Mouse (Mus musculus) liver (tissue): Measurements from ENCODE around the gene Pkdcc.
A peak's percentile ranks its signal among the peaks of the same experiment; 100 is the strongest.

Source experiments
- DNase-seq: peaks from one replicate; pipeline ENCODE4 v3.0.0-alpha.2; 2020; ENCODE audit warnings: mixed read lengths

Gene Pkdcc

DNA sequence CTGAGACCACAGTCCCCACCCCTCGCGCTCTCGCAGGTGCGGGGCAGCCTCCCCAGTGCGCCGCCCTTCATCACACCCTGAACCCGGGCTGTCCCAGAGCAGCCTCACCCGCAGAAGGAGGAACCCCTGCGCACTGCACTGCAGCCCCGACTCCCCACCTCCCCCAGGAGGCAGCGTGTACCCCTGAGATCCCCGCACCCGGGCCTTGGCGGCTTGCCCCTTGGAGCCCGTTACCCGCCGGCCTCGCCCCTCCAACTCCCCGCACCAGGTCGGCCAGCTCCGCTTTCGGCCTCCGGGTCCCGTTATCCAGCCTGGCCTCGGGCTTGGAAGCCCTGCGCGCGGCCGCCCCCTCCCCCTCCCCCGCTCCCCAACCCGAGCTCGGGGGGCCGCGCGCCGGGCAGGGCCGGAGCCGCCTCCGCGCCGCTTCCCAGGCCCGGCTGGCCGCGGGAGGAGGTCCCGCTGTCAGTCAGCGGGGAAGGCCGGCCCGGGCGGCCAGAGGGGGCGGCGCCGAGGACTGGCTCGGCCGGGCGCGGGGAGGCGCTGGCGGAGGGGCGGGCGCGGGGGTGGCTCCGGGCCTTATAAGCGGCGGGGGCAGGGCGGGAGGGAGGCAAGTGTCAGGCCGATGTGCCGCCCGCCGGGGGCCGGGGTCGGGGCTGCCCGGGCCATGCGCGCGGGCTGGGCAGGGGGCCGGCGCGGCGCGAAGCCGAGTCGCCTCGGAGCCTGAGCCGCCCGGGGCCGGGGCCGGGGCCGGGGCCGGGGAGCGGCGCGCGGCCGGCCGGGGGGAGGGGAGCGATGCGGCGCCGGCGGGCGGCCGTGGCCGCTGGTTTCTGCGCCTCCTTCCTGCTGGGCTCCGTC, at the start of gene Pkdcc:
Pkdcc (plus strand) TSS at position 619 of the 855 bp plus-strand sequence.
- peak; percentile 84 for DNase-seq

DNA sequence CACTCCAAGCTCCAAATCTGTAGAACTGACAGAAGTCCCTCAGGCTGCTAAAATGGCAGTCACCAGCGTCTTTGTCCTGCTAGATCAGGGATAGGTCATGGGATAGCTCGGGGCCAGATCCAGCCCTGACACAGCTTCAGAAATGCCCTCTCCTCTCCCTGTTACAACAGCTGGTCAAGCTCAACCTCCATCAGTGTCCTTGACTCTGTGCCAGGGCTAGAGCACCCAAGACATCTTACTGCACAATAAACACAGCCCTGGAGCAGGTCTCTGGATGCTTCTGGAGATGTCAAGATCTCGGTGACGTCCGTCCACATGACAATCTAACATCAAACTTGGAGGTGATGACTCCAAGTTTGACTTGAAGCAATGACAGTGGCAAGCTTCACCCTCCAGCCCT, 48.9 kb upstream of the Pkdcc start:
- no peak for DNase-seq

DNA sequence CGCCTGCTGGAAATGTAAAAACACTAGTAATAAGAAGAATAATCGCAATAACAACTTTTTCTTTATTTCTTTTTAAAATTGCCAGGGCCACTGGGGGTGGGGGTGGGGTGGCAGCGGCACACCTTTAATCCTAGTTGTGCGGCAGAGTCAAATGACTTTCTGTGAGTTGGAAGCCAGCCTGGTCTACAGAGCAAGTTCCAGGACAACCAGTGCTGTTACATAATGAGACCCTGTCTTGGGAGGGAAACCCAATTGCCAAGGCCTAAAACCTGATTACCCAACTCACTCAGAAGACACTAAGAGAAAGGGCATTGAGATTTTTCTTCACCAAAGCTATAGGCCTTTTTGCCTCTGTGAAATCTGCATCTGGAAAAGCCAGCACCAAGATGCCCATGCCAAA, 38.9 kb upstream of the Pkdcc start:
- DNase-seq: no peak

DNA sequence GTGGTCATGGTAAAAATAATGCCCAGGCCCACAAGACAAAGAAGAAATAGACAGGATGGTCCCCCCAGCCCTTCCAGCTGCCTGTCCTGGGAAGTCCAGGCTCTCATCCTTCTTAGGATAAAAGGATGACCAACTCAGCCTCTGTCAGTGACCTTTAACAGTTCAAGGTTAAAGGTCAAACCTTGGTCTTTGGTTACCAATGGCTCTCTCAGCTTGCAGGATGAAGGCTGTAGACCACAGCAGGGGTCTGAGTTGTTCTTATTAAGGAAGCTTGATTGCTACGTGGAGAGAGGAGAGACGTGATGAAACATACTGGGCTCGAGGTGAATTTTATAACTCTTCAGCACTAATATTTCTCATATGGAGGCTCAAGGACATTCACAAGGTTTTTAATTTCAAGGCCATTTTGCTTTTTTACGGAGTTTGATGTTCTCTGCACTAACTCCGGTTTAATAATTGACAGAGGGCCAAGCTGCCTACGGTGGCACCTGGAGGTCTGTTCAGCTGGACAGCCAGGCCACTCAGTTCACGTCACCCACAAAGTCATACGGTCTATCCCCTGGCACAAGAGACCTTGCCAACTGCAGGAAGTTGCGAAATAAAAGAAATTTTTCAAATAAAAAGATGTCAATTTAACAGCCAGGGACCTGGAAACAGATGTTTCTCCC, 36.5 kb upstream of the Pkdcc start:
- no peak for DNase-seq

DNA sequence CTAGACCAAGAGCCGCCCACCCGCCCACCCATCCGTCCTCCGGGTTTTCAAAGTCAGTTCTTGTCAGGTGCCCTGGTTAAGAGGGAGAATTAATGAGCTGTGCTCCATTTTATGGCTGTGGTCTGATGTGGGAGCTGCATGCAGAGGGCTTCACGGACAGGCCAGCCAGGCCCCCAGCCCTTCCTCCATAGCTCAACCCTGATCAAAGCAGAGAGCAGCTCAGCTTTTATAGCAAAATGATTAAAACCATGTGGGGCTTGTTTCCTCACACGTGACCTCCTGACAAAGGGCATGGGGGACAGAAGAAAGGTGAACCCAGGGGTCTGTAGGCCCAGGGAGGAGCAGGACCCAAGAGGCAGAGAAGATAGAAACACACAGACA, 36.0 kb upstream of the Pkdcc start:
- no peak for DNase-seq

DNA sequence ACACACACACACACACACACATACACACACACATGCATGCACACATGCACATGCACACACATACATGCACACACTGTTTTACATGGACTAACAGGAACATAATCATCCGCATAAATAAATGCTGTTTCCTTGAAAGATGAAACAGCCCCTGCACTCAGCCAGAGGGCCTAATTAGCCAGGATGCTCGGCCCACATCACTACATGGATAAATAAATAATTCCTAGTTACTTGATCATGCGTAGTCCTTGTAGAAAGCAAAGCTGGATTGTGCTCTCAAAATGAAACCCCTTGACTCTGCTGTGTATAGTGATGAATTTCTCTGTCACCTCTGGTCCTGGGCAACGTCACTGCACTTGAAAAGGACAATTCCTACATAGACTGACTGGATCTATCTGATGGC, 35.5 kb upstream of the Pkdcc start:
- no peak for DNase-seq

DNA sequence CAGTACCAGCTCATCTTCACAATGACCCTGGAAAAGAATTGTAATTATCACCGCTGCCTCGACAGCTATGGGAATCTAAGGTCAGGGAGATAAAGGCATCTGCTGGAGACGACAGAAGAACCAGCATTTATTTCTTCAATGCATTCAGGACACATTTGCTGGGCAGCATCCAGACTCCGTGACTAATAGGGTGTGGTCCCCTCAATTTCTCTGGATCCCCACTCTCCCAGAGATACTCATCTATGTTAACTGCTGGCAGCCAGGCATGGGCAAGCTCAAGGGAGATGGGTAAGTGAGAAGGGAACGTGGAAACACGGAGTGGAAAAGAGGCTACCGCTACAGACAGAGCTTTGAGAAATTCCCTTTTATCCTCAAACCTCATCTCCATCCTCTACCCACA, 34.0 kb upstream of the Pkdcc start:
- DNase-seq: no peak

DNA sequence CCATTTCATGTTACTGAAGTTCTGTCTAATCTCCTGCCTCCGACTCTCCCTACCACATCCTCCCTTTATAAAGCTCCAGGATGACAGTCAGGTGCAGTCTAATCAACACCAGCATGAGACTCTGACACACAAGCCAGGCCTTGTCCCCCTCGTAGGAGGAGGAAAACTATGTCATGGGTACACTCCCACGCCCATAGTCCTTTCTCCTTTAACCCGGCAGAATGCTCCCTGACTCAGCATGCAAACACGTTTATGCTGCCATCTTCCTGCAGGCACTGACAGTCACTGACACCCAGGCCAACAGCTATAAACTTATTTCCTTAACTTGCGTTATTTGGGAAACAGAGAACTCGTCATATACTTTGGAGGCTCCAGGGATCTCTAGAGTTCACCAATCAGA, 33.5 kb upstream of the Pkdcc start:
- DNase-seq: no peak

DNA sequence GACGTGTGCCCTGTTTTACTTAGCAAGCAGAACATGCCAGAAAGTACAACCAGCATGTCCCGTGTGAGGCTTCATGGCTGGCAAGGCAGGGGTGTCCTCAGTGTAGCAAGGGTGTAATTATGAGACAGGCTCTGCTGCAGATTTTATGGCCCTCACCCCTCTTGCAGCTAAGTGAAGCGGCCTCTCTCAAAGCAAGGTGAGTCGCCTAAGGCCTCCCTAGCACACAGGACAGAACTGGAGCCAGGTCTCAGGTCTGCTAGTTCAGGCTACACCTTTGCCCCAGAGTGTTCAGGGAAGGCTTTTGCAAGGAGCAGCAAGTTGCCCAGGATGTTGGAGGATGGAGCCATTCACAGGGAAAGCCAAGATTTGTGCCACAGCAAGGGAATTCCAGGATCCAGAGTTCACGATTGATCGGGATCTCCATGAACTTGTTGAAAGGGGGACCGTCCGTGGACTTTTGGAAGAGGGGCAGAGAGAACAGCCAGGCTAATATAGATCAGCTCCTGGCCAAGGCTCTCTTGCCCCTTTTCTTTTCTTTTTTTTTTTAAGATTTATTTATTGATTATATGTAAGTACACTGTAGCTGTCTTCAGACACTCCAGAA, 32.9 kb upstream of the Pkdcc start:
- no peak for DNase-seq

DNA sequence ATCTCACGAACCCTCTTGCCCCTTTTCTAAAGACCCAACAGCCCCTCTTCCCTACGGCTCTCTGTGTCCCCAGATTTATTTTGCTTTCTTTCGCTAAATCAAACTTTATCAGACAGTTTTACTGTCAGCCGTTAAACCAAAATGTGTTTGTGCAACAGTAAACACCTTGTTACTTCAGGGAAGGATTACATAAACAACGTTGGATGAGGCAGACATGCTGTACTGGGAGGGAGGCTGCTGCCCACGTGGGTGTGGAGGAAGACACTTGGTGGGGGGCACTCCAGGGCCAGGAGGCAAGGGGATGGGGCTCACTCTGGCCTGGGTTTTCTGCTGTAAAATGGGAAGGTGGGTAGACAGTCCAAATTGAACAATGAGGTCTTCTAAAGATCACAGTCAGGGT, 32.3 kb upstream of the Pkdcc start:
- DNase-seq: no peak

DNA sequence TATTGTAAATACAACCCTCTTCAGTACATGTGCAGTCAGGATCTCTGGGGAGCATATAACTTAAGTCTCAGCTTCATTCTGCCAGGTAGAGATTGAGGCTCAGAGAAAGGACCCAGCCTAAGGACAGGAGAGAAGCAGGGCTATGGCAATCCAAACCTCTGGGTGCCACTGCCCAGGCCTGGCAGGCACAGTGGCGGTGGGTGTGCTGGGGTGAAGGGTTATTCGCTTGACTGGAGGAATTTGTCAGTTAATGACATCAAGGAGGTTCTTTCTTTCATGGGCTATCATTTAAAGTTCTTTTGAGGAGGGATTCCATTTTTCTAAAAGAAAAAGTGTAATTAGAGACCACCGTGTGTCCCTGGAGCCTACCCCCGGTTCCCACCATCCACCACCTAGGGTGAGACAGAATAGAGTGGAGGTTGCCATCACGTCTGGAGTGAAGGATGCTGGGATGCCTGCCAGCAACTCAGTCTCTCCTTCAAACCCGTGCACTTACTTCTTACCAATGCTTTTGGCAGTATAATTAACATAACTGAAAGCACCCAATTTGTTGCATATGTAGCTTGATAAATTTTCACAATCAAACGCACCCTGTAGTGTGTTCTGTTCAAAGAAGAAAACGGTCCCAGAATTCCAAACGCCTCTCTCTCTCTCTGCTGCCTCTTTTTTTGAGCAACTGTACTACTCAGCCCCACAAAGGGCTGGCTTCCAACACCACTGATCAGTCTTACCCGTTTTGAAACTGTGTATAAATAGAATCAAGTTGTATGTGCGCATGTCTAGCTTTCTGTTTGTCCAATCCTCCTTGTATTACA, 27.1 kb upstream of the Pkdcc start:
- no peak for DNase-seq

DNA sequence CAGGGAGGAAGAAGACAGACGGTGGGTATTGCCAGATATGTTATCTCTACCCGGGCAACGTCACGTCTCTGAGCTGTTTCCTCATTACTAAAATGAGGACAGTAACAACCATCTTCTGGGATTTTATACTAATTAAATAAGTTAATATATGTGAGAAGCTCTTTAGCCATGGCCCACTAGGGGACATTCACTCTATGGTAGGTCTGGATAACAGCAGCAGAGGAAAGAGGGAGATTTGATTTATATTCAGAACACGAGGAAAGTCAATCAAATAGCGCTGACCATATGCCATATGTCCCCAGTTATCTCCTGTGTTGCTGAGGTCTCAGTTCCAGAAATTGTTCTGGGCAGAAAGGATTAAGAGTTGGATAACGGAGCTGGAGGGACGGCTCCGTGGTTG, 24.3 kb upstream of the Pkdcc start:
- DNase-seq: no peak

DNA sequence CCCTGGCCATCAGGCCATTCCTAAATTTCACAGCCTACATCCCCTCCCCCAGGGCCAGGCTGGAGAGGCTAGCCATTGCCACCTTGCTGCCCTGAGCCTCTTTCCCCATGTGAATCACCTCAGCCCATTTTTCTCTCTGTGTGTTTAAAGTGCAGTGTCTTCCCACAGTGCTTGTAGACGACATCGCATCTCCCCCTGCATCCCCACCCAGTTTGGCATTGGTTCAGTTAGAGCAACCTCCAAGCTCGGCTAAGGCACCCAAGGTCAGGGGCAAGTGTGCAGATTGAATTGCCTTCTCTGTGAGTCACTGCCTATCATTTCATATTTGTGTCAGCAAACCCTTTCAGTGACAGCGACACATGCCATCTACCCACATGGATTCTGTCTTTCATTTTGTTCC, 20.6 kb upstream of the Pkdcc start:
- DNase-seq: no peak

DNA sequence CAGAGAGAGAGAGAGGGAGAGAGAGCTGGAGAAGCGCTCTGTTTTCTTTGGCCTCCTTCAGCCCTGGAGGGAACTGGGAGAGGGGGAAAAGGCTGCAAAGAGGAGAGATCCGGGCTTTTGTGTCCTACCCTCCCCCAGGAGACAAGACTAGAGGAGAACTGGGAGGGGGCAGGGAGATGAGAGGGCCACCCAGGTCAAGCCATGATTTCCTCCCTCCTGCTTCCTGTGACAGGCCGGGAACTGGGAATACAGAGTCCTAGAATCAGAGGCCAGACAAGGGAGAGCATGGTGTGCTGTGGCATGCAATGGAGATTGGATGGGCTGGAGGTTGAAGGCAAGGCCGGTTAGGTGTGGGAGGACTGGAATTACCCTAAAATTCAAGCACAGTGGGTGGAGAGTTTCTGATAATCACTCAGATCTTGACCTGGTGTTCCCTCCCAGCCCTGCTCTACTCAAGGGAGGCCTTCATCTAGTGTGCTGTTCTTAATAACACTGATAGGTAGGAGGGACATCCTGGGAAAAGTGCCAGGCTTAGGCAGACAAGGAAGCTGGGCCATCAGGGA, 17.6 kb upstream of the Pkdcc start:
- DNase-seq: peak; percentile 26

DNA sequence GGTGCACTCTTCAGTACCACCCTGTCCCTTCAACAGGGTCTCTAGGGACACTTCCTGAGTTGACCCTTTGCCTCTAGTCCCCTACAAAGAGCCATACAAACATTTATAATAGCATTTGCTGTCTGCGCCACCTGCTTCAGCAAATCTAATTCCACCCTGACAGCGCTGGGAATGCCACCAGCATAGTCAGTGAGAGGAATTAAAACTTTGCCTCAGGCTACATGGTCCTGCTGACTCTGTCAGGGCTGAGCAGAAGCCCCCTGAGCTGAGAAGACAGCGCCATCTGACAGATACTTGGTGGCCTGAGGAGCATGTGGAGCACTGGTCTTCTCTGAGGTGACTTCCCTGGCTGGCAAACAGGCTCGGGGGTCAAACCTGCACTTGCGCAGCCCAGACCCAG, 14.6 kb upstream of the Pkdcc start:
- no peak for DNase-seq

DNA sequence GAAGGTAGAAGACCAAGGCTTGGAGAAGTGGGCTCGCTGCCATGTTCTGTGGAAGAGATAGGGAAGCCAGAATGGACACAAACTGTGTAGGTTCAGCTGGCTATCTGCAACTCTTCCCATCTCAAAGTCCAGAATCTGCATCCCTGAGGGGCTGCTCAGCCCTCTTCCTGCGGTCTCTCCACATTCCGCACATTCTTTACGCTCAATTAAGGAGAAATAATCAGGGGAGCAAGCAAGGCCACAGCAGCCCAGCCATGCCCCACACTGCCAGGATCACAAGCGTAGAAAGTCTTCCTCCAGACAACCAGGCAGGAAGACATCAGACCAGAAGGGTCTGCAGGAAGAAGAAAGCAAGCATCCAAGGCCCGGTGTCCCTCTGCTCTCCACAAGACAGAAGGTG, 13.8 kb upstream of the Pkdcc start:
- no peak for DNase-seq

DNA sequence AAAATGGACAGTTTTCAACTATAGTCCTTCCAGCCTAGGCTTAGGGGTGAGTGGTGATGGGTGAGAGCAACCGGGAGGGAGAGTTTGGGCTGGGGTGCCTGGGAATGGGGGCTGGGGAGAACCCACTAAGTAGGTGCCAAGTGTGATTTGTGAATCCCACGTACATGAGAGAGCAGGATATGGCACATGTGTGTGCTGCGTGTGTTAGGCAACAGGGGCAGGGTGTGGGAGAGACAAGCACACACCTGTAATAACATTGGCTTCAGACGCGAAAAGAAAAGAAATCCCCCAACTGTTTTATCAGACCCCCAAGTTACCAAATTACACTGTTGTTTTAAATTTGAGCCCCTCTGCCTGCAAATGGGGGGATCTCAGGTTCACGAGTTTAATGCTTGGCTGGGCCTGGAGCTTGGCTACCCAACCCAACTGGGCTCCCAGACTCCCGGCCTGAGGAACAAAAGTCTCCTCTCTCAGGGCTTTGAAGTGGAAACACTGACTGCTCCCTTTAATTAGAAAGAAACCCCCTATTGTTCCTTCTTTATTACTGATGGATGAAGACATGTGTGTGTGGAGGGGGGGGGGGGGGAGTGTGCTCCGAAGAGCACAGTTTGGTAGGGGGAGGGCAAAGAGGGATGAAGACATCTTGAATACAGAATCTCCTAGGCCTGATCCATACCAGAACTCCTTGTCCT, 11.3 kb upstream of the Pkdcc start:
- DNase-seq: no peak

DNA sequence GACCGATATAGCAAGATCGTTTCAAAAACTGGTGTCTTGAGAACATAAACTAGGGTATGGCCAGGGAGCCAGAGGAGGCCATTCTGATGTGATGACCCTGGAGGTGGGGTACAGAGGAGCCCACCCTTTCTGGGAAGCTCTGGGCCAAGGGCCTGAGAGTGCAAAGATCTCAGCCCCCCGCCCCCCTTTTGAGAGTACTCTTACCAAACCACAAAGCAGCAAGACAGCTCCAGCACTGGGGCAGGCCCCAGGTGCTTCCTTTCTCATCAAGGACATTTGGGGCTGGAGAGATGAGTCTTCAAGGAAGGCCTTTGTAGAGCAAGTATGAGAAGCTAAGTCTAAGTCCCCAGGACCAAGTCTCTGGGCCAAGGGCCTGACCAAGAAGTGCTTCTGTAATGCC, 7.8 kb upstream of the Pkdcc start:
- no peak for DNase-seq

DNA sequence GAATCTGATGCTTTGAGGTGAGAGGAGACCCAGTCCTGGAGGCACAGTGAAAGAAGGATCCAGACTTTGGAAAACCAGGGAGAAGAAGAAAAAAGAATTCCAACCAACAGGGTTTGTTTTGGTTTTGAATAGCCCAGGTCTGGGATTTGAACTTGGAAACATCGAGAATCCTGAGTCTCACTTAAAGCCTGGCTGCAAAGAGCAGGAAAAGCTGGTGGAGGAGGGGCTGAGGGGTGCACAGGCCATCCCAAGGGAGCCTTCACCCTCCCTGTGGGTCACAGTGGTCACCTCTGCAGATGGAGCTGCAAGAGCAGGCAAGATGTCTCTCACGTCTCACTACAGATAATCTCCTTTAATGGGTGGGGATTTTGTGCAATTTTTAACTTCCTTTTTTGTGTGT, 6.6 kb upstream of the Pkdcc start:
- no peak for DNase-seq

DNA sequence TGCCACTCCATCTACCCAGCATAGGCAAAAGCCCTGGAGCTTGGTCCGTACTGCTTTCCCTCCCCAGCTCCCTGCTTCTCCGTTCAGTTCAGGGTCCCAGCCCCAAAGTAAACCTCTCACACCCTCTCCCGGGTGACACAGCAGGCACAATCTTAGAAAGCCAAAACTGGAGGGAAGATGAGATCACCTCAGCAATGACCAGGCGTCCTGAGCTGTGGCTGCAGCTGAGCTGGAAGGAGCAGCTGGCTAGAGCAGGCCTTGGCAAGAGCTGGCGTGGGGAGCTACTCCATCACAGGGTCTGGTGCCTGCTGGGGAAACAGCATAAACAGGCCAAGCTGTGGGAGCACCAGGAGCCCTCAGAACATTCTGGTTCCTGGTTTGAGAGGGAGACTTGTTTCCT, 4.6 kb upstream of the Pkdcc start:
- DNase-seq: no peak

DNA sequence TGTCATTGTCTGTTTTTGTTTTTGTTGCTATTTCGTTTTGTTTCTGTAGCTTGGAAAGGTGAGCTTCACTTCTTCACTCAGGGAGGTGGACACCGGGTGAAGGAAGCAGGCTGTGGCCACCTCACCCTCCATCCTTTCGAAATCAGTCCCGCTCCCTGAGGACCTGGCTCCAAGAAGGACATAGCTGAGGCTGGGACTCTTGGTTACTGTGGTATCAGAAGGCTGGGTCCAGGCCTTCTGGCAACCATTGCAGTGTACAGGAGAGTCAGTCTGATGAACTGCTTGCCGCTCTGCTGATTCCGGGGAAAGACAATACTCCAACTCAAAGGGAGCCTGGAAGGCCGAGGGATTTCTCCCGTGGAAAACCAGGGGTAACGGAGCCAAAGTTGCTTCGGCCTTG, 3.9 kb upstream of the Pkdcc start:
- DNase-seq: no peak

DNA sequence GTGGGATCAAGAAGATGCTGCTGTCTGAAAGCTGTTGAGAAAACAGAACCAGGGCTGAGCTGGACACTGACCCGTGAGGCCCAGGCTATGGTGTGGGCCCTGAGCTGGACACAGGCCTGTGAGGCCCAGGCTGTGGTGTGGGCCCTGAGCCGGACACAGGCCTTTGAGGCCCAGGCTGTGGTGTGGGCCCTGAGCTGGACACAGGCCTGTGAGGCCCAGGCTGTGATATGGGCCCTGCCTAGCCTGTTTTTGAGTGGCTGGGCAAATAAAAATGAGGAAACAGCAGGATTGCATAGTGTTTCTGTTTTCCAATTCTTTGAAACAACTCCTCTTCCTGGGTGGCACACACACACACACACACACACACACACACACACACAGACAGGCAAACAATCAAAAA, 2.7 kb upstream of the Pkdcc start:
- no peak for DNase-seq
